Mouse (Mus musculus): ENCODE data around the gene Gm11099. TPM values are rescaled to one million over a fixed set of nuclear protein-coding genes. Genes with fewer than 3 reads are reported as not detected.

Gene Gm11099
- not detected in 2 replicates for polyA plus RNA-seq (2016; fragmentation: Nextera tagmentation; extraction: Ambion mirVana)

DNA sequence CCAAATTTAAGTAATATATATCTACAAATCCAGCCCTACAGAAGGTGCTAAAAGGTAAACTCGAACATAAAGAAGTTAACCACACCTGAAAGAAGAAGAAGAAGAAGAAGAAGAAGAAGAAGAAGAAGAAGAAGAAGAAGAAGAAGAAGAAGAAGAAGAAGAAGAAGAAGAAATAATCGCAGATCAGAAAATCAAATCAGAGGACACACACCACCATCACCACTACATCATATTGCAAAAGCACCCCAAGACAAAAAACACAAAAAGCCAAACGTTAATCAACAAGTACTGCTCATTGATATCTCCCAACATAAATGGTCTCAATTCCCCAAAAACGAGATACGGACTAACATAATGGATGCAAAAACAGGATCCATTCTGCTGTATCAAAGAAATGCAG is at the start of gene Gm11099:
Gene Gm11099, plus strand, starts transcription at position 301 of the 400 bp plus-strand sequence.
- no peak for ATAC-seq (ENCODE audit: low FRiP score, low read depth)
- Histone ChIP-seq H3K27me3 (replicated peaks) (no peaks in the 10 kb centered on the region), H3K9me3 (no peaks in the 10 kb centered on the region), H3K9ac (no peak within 1 kb of the TSS), H3K36me3 (no peaks in the 10 kb centered on the region), H3K4me3 (no peak within 1 kb of the TSS), H3K27ac (no peak within 1 kb of the TSS), H3K4me2 (replicated peaks) (no peak within 1 kb of the TSS), H3K4me1 (no peaks in the 10 kb centered on the region)
- WGBS: 89% methylated on average over 5 of the region's 5 CpGs

GRCm38 (mm10) chr2:58812941-58813340 is 46.3 kb upstream of the Gm11099 start:
- no peaks in the 10 kb centered on the region for H3K4me1 ChIP-seq
- no peaks in the 10 kb centered on the region for H3K36me3 ChIP-seq
- H3K4me2 ChIP-seq (replicated peaks): no peak overlapping the region
- no peak overlapping the region for H3K9ac ChIP-seq
- ATAC-seq (ENCODE audit: low FRiP score, low read depth): no peak
- H3K27me3 ChIP-seq (replicated peaks): no peaks in the 10 kb centered on the region
- H3K27ac ChIP-seq: no peak overlapping the region
- H3K9me3 ChIP-seq: no peaks in the 10 kb centered on the region
- H3K4me3 ChIP-seq: no peak overlapping the region
- WGBS: 42% methylated on average over 2 of the region's 2 CpGs

DNA sequence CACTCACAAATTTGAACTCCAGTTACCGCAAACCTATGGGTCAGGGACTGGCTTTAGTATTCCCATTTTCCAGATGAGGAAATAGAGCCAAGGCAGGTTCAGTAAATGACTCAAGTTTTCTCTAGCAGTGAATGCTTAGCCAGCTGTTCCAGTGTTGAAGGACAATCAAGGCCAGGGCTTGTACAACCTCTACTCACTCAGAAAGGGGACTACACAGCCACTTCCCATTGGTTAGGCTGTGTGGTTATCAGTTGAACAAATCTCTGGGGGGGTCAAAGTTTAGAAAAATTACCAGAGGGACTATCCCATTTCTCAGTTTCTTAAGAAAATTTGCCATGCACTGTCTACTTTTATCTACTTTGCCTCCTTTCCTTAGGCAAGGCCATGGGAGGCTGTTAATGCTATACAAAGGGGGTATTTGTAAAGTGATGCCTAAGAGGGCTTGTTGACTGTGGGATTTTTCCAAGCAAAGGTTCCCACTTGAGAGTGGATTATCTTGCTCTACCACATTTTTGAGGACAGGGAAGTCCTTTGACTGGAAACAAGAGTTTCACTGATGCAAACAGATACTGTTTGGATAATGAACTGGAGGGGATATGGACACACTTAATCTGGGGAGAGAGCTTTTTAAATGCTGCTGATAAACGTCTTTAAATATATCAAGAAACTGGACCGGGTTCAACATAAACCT is 30.2 kb upstream of the Gm11099 start:
- no peaks in the 10 kb centered on the region for H3K9me3 ChIP-seq
- no peaks in the 10 kb centered on the region for H3K27me3 ChIP-seq (replicated peaks)
- WGBS: 84% methylated on average over 3 of the region's 3 CpGs
- ATAC-seq (ENCODE audit: low FRiP score, low read depth): no peak
- no peak overlapping the region for H3K4me2 ChIP-seq (replicated peaks)
- no peaks in the 10 kb centered on the region for H3K36me3 ChIP-seq
- no peak overlapping the region for H3K9ac ChIP-seq
- H3K4me1 ChIP-seq: no peaks in the 10 kb centered on the region
- H3K27ac ChIP-seq: no peak overlapping the region
- H3K4me3 ChIP-seq: no peak overlapping the region

GRCm38 (mm10) chr2:58829981-58830742 is 29.1 kb upstream of the Gm11099 start:
- no peaks in the 10 kb centered on the region for H3K36me3 ChIP-seq
- H3K4me1 ChIP-seq: no peaks in the 10 kb centered on the region
- no peak overlapping the region for H3K27ac ChIP-seq
- no peak overlapping the region for H3K9ac ChIP-seq
- no peaks in the 10 kb centered on the region for H3K9me3 ChIP-seq
- peak; percentile 41; the same call in 1 of the 2 replicates for ATAC-seq (ENCODE audit: low FRiP score, low read depth)
- no peak overlapping the region for H3K4me2 ChIP-seq (replicated peaks)
- WGBS: 74% methylated on average over 7 of the region's 7 CpGs
- H3K4me3 ChIP-seq: no peak overlapping the region
- H3K27me3 ChIP-seq (replicated peaks): no peaks in the 10 kb centered on the region

DNA sequence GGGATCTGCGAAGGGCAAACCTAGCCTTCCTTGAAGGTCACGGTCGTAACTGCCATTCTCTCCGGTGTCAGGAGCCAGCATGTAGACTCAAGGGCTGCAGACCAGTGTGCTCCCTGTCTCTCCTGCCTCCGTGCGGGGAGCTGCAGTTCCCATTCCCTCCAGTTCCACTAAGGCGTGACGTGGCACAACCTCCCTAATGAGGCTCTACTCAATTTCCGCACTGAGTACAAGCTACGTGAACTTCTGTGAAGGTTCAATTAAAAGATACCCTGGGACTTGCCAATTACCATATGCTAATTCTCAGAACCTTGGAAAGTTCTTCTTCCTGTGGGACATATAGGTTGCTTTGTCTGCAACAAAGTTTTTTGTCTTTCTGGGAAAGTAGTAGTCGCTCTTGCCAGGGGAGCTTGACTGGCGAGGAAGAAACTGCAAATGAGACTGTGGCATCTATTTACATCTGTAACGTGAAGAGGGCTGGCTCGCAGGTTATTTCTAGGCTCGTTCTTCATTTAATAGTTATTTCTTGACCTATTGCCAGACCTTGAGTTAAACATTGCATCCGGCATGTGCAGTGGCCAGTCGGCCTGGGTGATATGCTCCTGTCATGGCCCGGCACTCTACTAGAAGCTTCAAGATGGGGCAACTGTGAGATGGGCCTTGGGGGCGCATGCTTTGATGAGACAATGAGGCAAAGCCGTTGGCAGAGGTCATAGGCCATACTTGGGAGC is 26.8 kb upstream of the Gm11099 start:
- Histone ChIP-seq H3K36me3 (no peaks in the 10 kb centered on the region), H3K4me3 (no peak overlapping the region), H3K4me1 (no peaks in the 10 kb centered on the region), H3K9ac (no peak overlapping the region), H3K9me3 (no peaks in the 10 kb centered on the region), H3K27ac (no peak overlapping the region), H3K27me3 (replicated peaks) (no peaks in the 10 kb centered on the region), H3K4me2 (replicated peaks) (no peak overlapping the region)
- no peak for ATAC-seq (ENCODE audit: low FRiP score, low read depth)
- 92% methylated on average over 20 of the region's 20 CpGs for WGBS

GRCm38 (mm10) chr2:58841021-58841420 is 18.2 kb upstream of the Gm11099 start:
- Histone ChIP-seq H3K4me1 (no peaks in the 10 kb centered on the region), H3K4me2 (replicated peaks) (no peak overlapping the region), H3K36me3 (no peaks in the 10 kb centered on the region), H3K27ac (no peak overlapping the region), H3K9me3 (no peaks in the 10 kb centered on the region), H3K27me3 (replicated peaks) (no peaks in the 10 kb centered on the region), H3K4me3 (no peak overlapping the region), H3K9ac (no peak overlapping the region)
- ATAC-seq (ENCODE audit: low FRiP score, low read depth): no peak
- 46% methylated on average over 3 of the region's 3 CpGs for WGBS

DNA sequence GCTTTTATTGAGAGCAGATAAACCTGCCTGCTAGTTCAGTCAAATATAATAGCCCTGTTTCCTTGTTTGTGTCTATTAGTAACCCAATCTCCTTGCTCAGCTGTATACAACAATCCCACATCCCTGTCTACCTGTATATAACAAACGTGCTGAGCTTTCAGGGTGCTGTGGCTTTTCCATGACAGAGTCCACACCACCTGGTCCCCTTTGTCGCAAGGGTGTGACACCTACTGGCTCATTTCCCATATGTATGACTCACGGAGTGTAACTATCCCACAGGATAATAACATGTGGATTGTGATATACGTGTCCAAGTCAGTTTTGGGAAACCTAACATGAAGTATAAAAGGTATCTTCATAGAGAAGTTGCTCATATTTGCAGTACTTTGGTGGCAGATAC is 16.8 kb upstream of the Gm11099 start:
- no peaks in the 10 kb centered on the region for H3K9me3 ChIP-seq
- no peaks in the 10 kb centered on the region for H3K4me1 ChIP-seq
- H3K4me2 ChIP-seq (replicated peaks): no peak overlapping the region
- no peaks in the 10 kb centered on the region for H3K36me3 ChIP-seq
- 90% methylated on average over 4 of the region's 4 CpGs for WGBS
- no peak for ATAC-seq (ENCODE audit: low FRiP score, low read depth)
- H3K9ac ChIP-seq: no peak overlapping the region
- H3K4me3 ChIP-seq: no peak overlapping the region
- no peaks in the 10 kb centered on the region for H3K27me3 ChIP-seq (replicated peaks)
- H3K27ac ChIP-seq: no peak overlapping the region

- Histone ChIP-seq H3K27ac (no peak overlapping the region), H3K9me3 (no peaks in the 10 kb centered on the region), H3K4me2 (replicated peaks) (no peak overlapping the region), H3K36me3 (no peaks in the 10 kb centered on the region), H3K9ac (no peak overlapping the region), H3K4me3 (no peak overlapping the region), H3K27me3 (replicated peaks) (no peaks in the 10 kb centered on the region), H3K4me1 (no peaks in the 10 kb centered on the region)
- no peak for ATAC-seq (ENCODE audit: low FRiP score, low read depth)
- 39% methylated on average over 10 of the region's 10 CpGs for WGBS
These were observed 14.7 kb upstream of the Gm11099 start for GRCm38 (mm10) chr2:58844499-58844898.

GRCm38 (mm10) chr2:58879876-58880275 is 20.6 kb downstream of the Gm11099 start:
- no peaks in the 10 kb centered on the region for H3K36me3 ChIP-seq
- H3K4me2 ChIP-seq (replicated peaks): no peak overlapping the region
- H3K27ac ChIP-seq: no peak overlapping the region
- no peaks in the 10 kb centered on the region for H3K27me3 ChIP-seq (replicated peaks)
- H3K4me3 ChIP-seq: no peak overlapping the region
- no peak overlapping the region for H3K9ac ChIP-seq
- no peaks in the 10 kb centered on the region for H3K4me1 ChIP-seq
- no peaks in the 10 kb centered on the region for H3K9me3 ChIP-seq
- WGBS: 48% methylated on average over 3 of the region's 3 CpGs
- ATAC-seq (ENCODE audit: low FRiP score, low read depth): no peak

- Histone ChIP-seq H3K4me1 (no peaks in the 10 kb centered on the region), H3K27me3 (replicated peaks) (no peaks in the 10 kb centered on the region), H3K9ac (no peak overlapping the region), H3K4me2 (replicated peaks) (no peak overlapping the region), H3K4me3 (no peak overlapping the region), H3K9me3 (no peaks in the 10 kb centered on the region), H3K36me3 (no peaks in the 10 kb centered on the region), H3K27ac (no peak overlapping the region)
- no peak for ATAC-seq (ENCODE audit: low FRiP score, low read depth)
- 63% methylated on average over 4 of the region's 4 CpGs for WGBS
These were observed 45.8 kb downstream of the Gm11099 start for GRCm38 (mm10) chr2:58905057-58905456.

DNA sequence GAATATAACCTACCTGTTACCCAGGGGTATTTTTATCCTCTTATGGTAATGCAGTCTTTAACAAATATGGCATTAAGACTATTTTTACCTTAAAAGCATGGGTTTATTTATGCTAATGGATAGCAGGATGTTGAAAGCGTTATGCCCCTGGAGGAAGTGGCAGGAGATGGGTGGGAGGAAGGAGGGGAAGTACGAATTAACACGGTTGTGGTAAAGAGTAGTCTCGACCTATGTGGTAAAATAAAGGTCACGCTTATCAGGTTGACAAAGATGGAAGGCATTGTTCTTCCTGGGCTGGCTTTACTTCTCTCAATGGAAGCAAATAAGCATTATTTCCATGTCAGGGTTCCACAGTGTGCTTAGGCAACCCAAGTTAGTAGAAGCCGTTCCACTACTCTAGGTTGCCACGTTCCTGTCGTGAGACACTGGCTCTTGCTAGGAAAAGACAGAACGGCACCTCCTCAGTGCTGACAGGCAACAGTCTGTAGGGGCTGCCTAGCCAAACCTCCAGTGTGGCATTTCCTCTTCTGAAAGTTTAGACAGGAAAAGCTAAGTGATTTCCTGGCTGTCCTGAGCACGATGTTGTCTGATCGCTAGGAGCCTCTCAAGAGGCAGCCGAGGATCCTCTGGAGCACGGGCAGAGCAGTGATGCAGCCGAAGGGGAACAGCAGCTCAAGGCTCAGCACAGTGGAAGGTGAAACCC is 47.7 kb downstream of the Gm11099 start:
- Histone ChIP-seq H3K9me3 (no peaks in the 10 kb centered on the region), H3K36me3 (no peaks in the 10 kb centered on the region), H3K9ac (no peak overlapping the region), H3K27ac (no peak overlapping the region), H3K4me3 (no peak overlapping the region), H3K4me1 (no peaks in the 10 kb centered on the region), H3K4me2 (replicated peaks) (0 out of 2 replicates have a peak overlapping the region, but pooled peaks have one; percentile 3), H3K27me3 (replicated peaks) (no peaks in the 10 kb centered on the region)
- WGBS: 42% methylated on average over 14 of the region's 14 CpGs
- ATAC-seq (ENCODE audit: low FRiP score, low read depth): no peak

DNA sequence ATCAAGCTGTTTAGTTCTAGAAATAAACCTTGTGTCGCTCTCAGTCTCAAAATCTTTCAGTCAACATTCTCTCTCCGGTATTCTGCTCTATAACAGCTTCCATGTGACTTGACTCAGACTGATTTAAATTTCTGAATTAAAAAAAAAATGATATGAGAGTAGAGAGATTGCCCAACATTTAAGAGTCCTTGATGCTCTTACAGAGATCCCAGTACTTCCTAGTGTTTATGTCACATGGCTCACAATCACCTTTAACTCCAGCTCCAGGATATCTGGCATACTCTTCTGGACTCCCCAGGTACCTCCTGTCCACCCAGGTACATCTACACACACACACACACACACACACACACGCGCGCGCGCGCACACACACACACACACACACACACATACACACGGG is 53.1 kb downstream of the Gm11099 start:
- no peaks in the 10 kb centered on the region for H3K4me1 ChIP-seq
- no peaks in the 10 kb centered on the region for H3K36me3 ChIP-seq
- no peak overlapping the region for H3K4me3 ChIP-seq
- no peak overlapping the region for H3K9ac ChIP-seq
- H3K9me3 ChIP-seq: no peaks in the 10 kb centered on the region
- H3K27me3 ChIP-seq (replicated peaks): no peaks in the 10 kb centered on the region
- H3K27ac ChIP-seq: no peak overlapping the region
- no peak overlapping the region for H3K4me2 ChIP-seq (replicated peaks)
- ATAC-seq (ENCODE audit: low FRiP score, low read depth): no peak
- 97% methylated on average over 8 of the region's 9 CpGs for whole genome bisulfite sequencing

Measured in neural tube, embryonic 12.5 days (tissue).